Mouse (Mus musculus) lung, postnatal 0 days (tissue): ENCODE results near the gene Arl10.

Experiments used
- CTCF ChIP-seq: IDR thresholded peaks from 2 replicates; pipeline ENCODE4 v1.5.1; 2016; ENCODE audit warnings: antibody characterized with exemption, mild to moderate bottlenecking
- EP300 ChIP-seq: IDR thresholded peaks from 2 replicates; pipeline ENCODE4 v1.6.1; 2016; ENCODE audit warnings: antibody characterized with exemption, mild to moderate bottlenecking, control low read depth

- TF ChIP-seq CTCF (no peak), EP300 (no peak)
These were observed 22.1 kb downstream of the Arl10 start for GRCm38 (mm10) chr13:54596870-54597269.
